ENCODE assay signal across 20 mouse cellular contexts in the genomic region with DNA sequence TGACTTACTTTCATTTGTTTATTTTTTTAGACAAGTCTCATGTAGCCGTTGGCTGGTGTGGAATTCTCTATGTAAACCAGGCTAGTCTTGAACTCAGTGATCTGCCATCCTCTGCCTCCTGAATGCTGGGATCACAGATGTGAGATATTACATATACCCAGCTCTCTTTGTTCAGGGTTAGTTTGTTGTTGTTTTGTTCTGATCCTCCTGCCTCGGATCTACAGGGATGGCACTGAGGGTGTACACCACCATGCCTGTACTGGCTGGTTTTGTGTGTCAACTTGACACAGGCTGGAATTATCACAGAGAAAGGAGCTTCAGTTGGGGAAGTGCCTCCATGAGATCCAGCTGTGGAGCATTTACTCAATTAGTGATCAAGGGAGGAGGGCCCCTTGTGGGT. TPM values are rescaled to one million over a fixed set of nuclear protein-coding genes. Genes with fewer than 3 reads are reported as not detected.
"Had no signal": no experiment of that assay in that cellular context is flagged by ENCODE, and none has a peak within 500 bp of the region (broad histone marks: within the 10 kb centered on the region; RNA-seq: fewer than 3 reads in every experiment).

No protein-coding gene starts in this region.

- H3K4me1 ChIP-seq: neural tube, embryonic 12.5 days had no signal

- H3K27ac ChIP-seq: liver, embryonic 13.5 days; neural tube, embryonic 12.5 days; stomach, embryonic 15.5 days had no signal

- H3K9me3 ChIP-seq: liver, embryonic 13.5 days; neural tube, embryonic 12.5 days; stomach, embryonic 15.5 days had no signal

- H3K9ac ChIP-seq: liver, embryonic 13.5 days; neural tube, embryonic 12.5 days; stomach, embryonic 15.5 days had no signal

- H3K27me3 ChIP-seq: liver, embryonic 13.5 days; neural tube, embryonic 12.5 days; stomach, embryonic 15.5 days had no signal

- H3K4me3 ChIP-seq: liver, embryonic 13.5 days; neural tube, embryonic 12.5 days; stomach, embryonic 15.5 days had no signal

- H3K4me2 ChIP-seq: liver, embryonic 13.5 days; midbrain, embryonic 11.5 days; neural tube, embryonic 12.5 days; stomach, embryonic 15.5 days had no signal

- ATAC-seq: intestine, embryonic 16.5 days had no signal

- DNase-seq: kidney, adult 18-20 months; kidney, adult 9 months; kidney, postnatal 14 days; kidney, postnatal 4 days; layer of hippocampus, adult 9-11 months; layer of hippocampus, postnatal 36 days; liver, embryonic 13.5 days; lung, adult 2 months; lung, postnatal 14 days; lung, postnatal 4 days; midbrain, embryonic 14.5 days; right cerebral cortex, adult 18-20 months; right cerebral cortex, postnatal 25 days; spleen, adult 18-20 months; thymus, postnatal 25 days had no signal

RNA-seq across cellular contexts. Expression of a gene that starts 59.7 kb away (rescaled TPM):
- polyA plus RNA-seq: liver, adult 2 months; lung, adult 2 months had no signal
